Mouse (Mus musculus) stomach, embryonic 14.5 days (tissue): ENCODE data around the gene B3gnt4. TPM values are rescaled to one million over a fixed set of nuclear protein-coding genes. Genes with fewer than 3 reads are reported as not detected.
A peak's percentile ranks its signal among the peaks of the same experiment; 100 is the strongest.

Experiments used
- ATAC-seq: fragments of 200-750 bp; cut with Nextera tagmentation; 2 replicates; pipeline ENCODE4 v1.8.0; 2017; ENCODE audit warnings: low read depth, moderate TSS enrichment; ENCODE audit not compliant: insufficient number of reproducible peaks, insufficient read depth, low FRiP score
- H3K27ac ChIP-seq: fragments of 300-500 bp; sonication (generic); 2 replicates; pipeline ENCODE4 v1.5.1; 2014; ENCODE audit warnings: mild to moderate bottlenecking, low read length, moderate library complexity, mixed read lengths
- H3K27me3 ChIP-seq: fragments of 300-500 bp; sonication (generic); 2 replicates; pipeline ENCODE4 v1.6.1; 2014; ENCODE audit warnings: low read length, control low read depth, mixed read lengths; ENCODE audit not compliant: control insufficient read depth, insufficient read depth
- H3K36me3 ChIP-seq: fragments of 300-500 bp; sonication (generic); 2 replicates; pipeline ENCODE4 v1.6.1; 2014; ENCODE audit warnings: mild to moderate bottlenecking, control low read depth, low read length, moderate library complexity, mixed read lengths; ENCODE audit not compliant: control insufficient read depth, insufficient read depth
- H3K4me1 ChIP-seq: fragments of 300-500 bp; sonication (generic); 2 replicates; pipeline ENCODE4 v1.6.1; 2014; ENCODE audit warnings: low read length, control low read depth, mixed read lengths; ENCODE audit not compliant: control insufficient read depth, insufficient read depth
- H3K4me2 ChIP-seq: fragments of 300-500 bp; sonication (generic); replicated peaks from 2 replicates; pipeline ENCODE4 v1.6.1; 2014; ENCODE audit warnings: low read depth, low read length, control low read depth
- H3K4me3 ChIP-seq: fragments of 300-500 bp; sonication (generic); 2 replicates; pipeline ENCODE4 v1.5.1; 2014; ENCODE audit warnings: low read depth, low read length, control low read depth
- H3K9ac ChIP-seq: fragments of 300-500 bp; sonication (generic); replicated peaks from 2 replicates; pipeline ENCODE4 v1.6.1; 2014; ENCODE audit warnings: low read depth, mild to moderate bottlenecking, control low read depth, low read length, moderate library complexity, mixed read lengths
- H3K9me3 ChIP-seq: fragments of 300-500 bp; sonication (generic); 2 replicates; pipeline ENCODE4 v1.6.1; 2016; ENCODE audit warnings: low read depth, low read length, control low read depth; ENCODE audit not compliant: control insufficient read depth
- WGBS: fragments of 180-500 bp; shearing (Covaris S2); extraction: QIAGEN DNeasy Blood & Tissue Kit; methylation state at CpG from one replicate; pipeline ENCODE4 v1.1.7; 2014; 5-methylcytosine and 5-hydroxymethylcytosine counted together
- polyA plus RNA-seq: library from polyadenylated mRNA; unstranded; fragments of >200 nt; fragmentation: Nextera tagmentation; extraction: Ambion mirVana; gene quantifications from 2 replicates; pipeline ENCODE4 v1.2.1, GENCODE M21; 2014

B3gnt4 gene
- polyA plus RNA-seq, 1 experiment from 2014 or later = 0.25 TPM

GRCm38 (mm10) chr5:123522166-123522565 is 11.9 kb downstream of the B3gnt4 start:
- 81% methylated on average over 1 of the region's 1 CpGs for WGBS
- H3K9ac ChIP-seq = no peak overlapping the region
- no peak for ATAC-seq
- H3K4me1 ChIP-seq = peaks cover 10% of the 10 kb centered on the region
- H3K27me3 ChIP-seq = no peaks in the 10 kb centered on the region
- no peak overlapping the region for H3K4me2 ChIP-seq
- no peaks in the 10 kb centered on the region for H3K9me3 ChIP-seq
- no peak overlapping the region for H3K27ac ChIP-seq
- no peak overlapping the region for H3K4me3 ChIP-seq
- peaks cover 8% of the 10 kb centered on the region for H3K36me3 ChIP-seq

DNA sequence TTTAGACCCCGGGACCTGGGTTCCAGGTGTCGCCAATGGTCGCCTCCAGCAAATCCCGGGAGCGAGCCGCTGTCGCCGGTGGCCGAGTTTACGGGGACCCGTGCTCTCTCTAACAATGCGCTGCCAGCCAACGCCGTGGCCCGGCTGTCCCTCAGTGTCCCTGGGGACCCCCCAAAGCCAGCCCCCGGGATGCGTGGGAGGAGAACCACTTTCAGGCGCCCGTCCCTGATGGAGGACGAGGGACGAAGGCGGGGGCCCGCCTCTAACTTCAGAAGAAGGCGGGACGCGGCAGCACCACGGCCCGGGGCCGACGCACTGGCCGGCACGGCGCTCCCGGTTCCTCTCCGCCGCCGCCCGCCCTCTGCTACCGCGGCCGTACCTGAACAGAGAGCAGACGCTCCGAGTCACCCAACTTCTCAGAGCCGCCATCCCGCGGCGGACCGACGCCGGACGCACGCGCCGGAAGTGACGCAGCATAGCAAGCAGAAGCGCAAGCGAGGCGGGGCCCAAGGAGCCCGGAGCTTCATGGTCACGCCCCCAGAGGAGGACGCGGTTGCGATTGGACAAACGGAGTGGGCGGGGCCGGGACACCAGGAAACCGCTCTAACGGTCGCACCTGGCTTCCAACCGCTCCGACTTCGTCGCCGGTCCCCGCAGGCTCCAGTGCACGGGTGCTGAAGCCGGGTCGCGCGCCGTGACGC is 13.6 kb downstream of the B3gnt4 start, which contains the start of gene Diablo:
Gene Diablo, minus strand, starts transcription at position 485 of the 701 bp plus-strand sequence.
- H3K36me3 ChIP-seq = no peaks in the 10 kb centered on the region; the same call in 1 of the 2 replicates
- H3K4me3 ChIP-seq = peak within 1 kb of the TSS; percentile 78
- peak within 1 kb of the TSS; percentile 66 for H3K9ac ChIP-seq
- H3K4me2 ChIP-seq = peak within 1 kb of the TSS; percentile 96
- H3K9me3 ChIP-seq = no peaks in the 10 kb centered on the region
- ATAC-seq = peak; percentile 99
- no peaks in the 10 kb centered on the region for H3K27me3 ChIP-seq
- under 1% methylated on average over 80 of the region's 82 CpGs for WGBS
- H3K27ac ChIP-seq = no peak within 1 kb of the TSS
- peaks cover 10% of the 10 kb centered on the region for H3K4me1 ChIP-seq

GRCm38 (mm10) chr5:123524393-123524750 is 14.1 kb downstream of the B3gnt4 start:
- Histone ChIP-seq H3K9me3 (no peaks in the 10 kb centered on the region), H3K4me1 (peaks cover 9% of the 10 kb centered on the region), H3K4me3 (peak overlapping the region; percentile 78), H3K36me3 (no peaks in the 10 kb centered on the region; the same call in 1 of the 2 replicates), H3K27me3 (no peaks in the 10 kb centered on the region), H3K9ac (no peak overlapping the region), H3K4me2 (peak overlapping the region; percentile 43), H3K27ac (no peak overlapping the region)
- ATAC-seq = peak; percentile 96
- WGBS = under 1% methylated on average over 27 of the region's 27 CpGs

- Histone ChIP-seq H3K27ac (no peak within 1 kb of the TSS), H3K9me3 (no peaks in the 10 kb centered on the region), H3K4me1 (peaks cover 7% of the 10 kb centered on the region), H3K36me3 (peaks cover 6% of the 10 kb centered on the region; the same call in 1 of the 2 replicates), H3K4me2 (peak within 1 kb of the TSS; percentile 43), H3K4me3 (peak within 1 kb of the TSS; percentile 78), H3K9ac (no peak within 1 kb of the TSS), H3K27me3 (no peaks in the 10 kb centered on the region)
- no peak for ATAC-seq
- 83% methylated on average over 7 of the region's 7 CpGs for WGBS
These were observed 15.0 kb downstream of the B3gnt4 start, which contains the start of gene Gm49027 for GRCm38 (mm10) chr5:123525281-123525680. TSS of gene Gm49027 (minus strand) at chr5:123525488.

GRCm38 (mm10) chr5:123525916-123526495 is 15.7 kb downstream of the B3gnt4 start:
- Histone ChIP-seq H3K4me2 (no peak overlapping the region), H3K9me3 (no peaks in the 10 kb centered on the region), H3K36me3 (peaks cover 8% of the 10 kb centered on the region; the same call in 1 of the 2 replicates), H3K4me1 (peaks cover 7% of the 10 kb centered on the region), H3K9ac (no peak overlapping the region), H3K27me3 (no peaks in the 10 kb centered on the region), H3K27ac (no peak overlapping the region), H3K4me3 (no peak overlapping the region)
- no peak for ATAC-seq
- WGBS = 90% methylated on average over 9 of the region's 9 CpGs

- H3K4me1 ChIP-seq = peaks cover 3% of the 10 kb centered on the region; the same call in 1 of the 2 replicates
- H3K27ac ChIP-seq = no peak overlapping the region
- no peak overlapping the region for H3K9ac ChIP-seq
- no peak overlapping the region for H3K4me2 ChIP-seq
- H3K4me3 ChIP-seq = no peak overlapping the region
- no peaks in the 10 kb centered on the region for H3K9me3 ChIP-seq
- H3K36me3 ChIP-seq = peaks cover 23% of the 10 kb centered on the region
- H3K27me3 ChIP-seq = no peaks in the 10 kb centered on the region
- no peak for ATAC-seq
- 74% methylated on average over 7 of the region's 7 CpGs for WGBS
These were observed 18.4 kb downstream of the B3gnt4 start for GRCm38 (mm10) chr5:123528641-123529040.

GRCm38 (mm10) chr5:123530056-123530455 is 19.8 kb downstream of the B3gnt4 start:
- WGBS = 86% methylated on average over 8 of the region's 8 CpGs
- ATAC-seq = no peak

DNA sequence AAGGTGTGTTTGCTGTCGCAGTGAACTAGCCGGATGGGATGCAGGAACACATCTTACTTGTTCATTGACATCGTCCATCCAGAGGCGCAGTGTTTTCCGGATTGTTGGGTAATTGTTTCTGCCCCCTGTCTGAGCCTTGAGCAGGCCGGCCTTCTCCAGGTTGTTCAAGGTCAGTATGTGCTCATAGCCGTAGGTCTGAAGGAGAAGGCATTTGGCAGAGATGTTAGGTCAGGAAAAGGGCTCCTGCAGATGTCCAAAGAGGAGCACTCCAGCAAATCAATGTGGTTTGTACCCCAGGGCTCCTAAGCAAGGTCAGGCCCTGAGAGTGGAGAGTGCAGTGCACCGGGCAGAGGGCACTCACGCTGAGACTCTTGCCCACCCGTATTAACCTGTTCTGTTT is 23.5 kb downstream of the B3gnt4 start:
- 90% methylated on average over 10 of the region's 10 CpGs for WGBS
- Histone ChIP-seq H3K4me3 (no peak overlapping the region), H3K36me3 (peaks cover 27% of the 10 kb centered on the region), H3K27me3 (no peaks in the 10 kb centered on the region), H3K4me1 (no peaks in the 10 kb centered on the region), H3K4me2 (no peak overlapping the region), H3K27ac (no peak overlapping the region), H3K9me3 (no peaks in the 10 kb centered on the region), H3K9ac (no peak overlapping the region)
- no peak for ATAC-seq

More at GRCm38 (mm10) chr5:123530056-123530455, 19.8 kb downstream of the B3gnt4 start:
- no peak overlapping the region for H3K27ac ChIP-seq
- no peaks in the 10 kb centered on the region for H3K9me3 ChIP-seq
- no peaks in the 10 kb centered on the region for H3K4me1 ChIP-seq
- no peaks in the 10 kb centered on the region for H3K27me3 ChIP-seq
- H3K36me3 ChIP-seq = peaks cover 23% of the 10 kb centered on the region
- no peak overlapping the region for H3K4me2 ChIP-seq
- no peak overlapping the region for H3K9ac ChIP-seq
- no peak overlapping the region for H3K4me3 ChIP-seq
